In genomic region chr12:4827256-4827655, GRCm38 (mm10) we compare ENCODE assay signal across 20 mouse cellular contexts.
"Had no signal": no experiment of that assay in that cellular context is flagged by ENCODE, and none has a peak within 500 bp of the region (broad histone marks: within the 10 kb centered on the region; RNA-seq: fewer than 3 reads in every experiment).

No protein-coding gene starts in this region.

- H3K4me3 ChIP-seq: liver, embryonic 13.5 days; liver, embryonic 15.5 days; megakaryocyte, embryonic 14.5 days; midbrain, embryonic 10.5 days; midbrain, embryonic 12.5 days; myocyte; neural tube, embryonic 12.5 days; neural tube, embryonic 15.5 days had no signal

- H3K27me3 ChIP-seq: liver, embryonic 13.5 days; liver, embryonic 15.5 days; megakaryocyte, embryonic 14.5 days; midbrain, embryonic 12.5 days; neural tube, embryonic 12.5 days; neural tube, embryonic 15.5 days had no signal

- H3K9me3 ChIP-seq: liver, embryonic 13.5 days; liver, embryonic 15.5 days; megakaryocyte, embryonic 14.5 days; midbrain, embryonic 10.5 days; midbrain, embryonic 12.5 days; neural tube, embryonic 12.5 days; neural tube, embryonic 15.5 days had no signal

- H3K4me2 ChIP-seq: liver, embryonic 13.5 days; liver, embryonic 15.5 days; lung, embryonic 14.5 days; midbrain, embryonic 12.5 days; neural tube, embryonic 12.5 days; neural tube, embryonic 15.5 days had no signal

- ATAC-seq: liver, postnatal 0 days; midbrain, embryonic 16.5 days had no signal

- DNase-seq: liver, embryonic 13.5 days; liver, postnatal 0 days; lung, embryonic 14.5 days; lung, postnatal 10 days; lung, postnatal 4 days; midbrain, embryonic 14.5 days; retina, postnatal 1 day; right cerebral cortex, adult 18-20 months; right cerebral cortex, postnatal 25 days; thymus, adult 18-20 months; thymus, postnatal 14 days; thymus, postnatal 36 days had no signal

- H3K27ac ChIP-seq: liver, embryonic 13.5 days; liver, embryonic 15.5 days; midbrain, embryonic 10.5 days; midbrain, embryonic 12.5 days; neural tube, embryonic 12.5 days; neural tube, embryonic 15.5 days had no signal

- H3K4me1 ChIP-seq: liver, embryonic 13.5 days; liver, embryonic 15.5 days; midbrain, embryonic 10.5 days; midbrain, embryonic 12.5 days; neural tube, embryonic 12.5 days; neural tube, embryonic 15.5 days had no signal

- H3K9ac ChIP-seq: liver, embryonic 13.5 days; liver, embryonic 15.5 days; liver, postnatal 0 days; lung, embryonic 14.5 days; midbrain, embryonic 12.5 days; neural tube, embryonic 12.5 days; neural tube, embryonic 15.5 days had no signal
